Mouse (Mus musculus): ENCODE data around the gene Tns1.
"Not testable (repeated sequence)": the region's sequence is repeated elsewhere in the genome, so short reads cannot be mapped to it uniquely, and the experiment has no call there.

Tns1 gene

DNA sequence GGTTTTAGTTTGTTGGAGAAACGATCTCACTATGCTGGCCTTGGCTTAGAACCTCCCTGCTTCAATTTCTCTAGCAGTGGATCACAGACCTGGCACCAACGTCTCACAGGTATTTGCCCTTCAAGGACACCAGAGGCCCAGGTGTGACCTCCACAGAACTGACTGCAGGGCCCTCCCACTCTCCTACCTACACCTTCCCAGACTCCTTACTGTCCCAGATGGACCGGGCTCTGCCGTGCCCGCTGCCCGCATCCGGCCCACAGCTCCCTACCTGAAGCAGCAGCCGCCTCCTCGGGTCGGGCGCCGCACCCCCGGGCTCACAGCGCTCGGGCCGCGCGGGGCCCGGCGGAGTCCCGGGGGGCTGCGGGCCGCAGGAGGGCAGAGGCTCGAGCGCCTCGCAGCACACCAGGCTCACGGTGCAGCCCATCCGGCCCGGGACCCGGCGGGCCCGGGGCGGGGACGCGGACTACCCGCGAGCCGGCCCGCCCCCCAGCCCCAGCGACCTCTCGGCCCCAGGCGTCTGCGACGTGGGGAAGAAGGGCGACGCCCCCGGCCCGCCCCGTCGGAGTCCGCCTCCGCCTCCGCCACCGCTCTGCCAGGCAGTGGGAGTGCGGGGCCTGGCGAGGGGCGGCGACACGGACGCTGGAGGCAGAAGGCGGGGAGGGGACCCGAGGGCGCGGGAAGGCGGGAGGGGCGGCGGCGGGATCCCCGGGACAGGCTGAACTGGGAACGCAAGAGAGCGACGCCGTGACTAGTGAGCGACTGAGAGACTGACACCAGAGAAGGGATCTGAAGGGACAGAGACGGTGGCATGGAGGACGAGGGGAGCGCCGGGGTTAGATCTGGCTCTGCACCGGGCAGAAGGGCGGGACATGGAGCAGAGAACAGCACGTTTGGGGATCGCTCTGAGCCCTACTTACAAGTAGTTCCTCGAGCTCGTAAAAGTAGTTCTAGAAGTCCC lies at the start of gene Tns1:
Gene Tns1, minus strand, starts transcription at position 429 of the 961 bp plus-strand sequence.
- DNase-seq, result peak; percentile 64 to 77

DNA sequence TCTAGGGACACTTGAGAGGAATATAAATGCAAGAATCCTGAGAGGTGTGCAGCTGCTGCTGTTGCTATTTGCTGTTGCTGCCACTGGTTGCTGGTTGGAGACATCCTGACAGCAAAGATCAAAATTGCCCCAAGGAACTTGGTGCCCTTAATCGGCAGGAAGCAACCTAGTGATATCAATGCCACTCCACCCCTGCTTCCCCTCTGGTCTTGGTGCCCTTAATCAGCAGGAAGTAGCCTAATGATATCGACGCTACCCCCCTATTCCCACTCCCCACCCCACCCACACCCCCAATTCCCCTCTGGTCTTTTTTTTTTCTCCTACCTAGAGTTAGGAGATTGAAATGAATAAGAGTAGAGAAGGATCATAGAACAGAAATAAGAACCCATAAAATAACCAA lies 48.5 kb upstream of the Tns1 start:
- no peak for DNase-seq

DNA sequence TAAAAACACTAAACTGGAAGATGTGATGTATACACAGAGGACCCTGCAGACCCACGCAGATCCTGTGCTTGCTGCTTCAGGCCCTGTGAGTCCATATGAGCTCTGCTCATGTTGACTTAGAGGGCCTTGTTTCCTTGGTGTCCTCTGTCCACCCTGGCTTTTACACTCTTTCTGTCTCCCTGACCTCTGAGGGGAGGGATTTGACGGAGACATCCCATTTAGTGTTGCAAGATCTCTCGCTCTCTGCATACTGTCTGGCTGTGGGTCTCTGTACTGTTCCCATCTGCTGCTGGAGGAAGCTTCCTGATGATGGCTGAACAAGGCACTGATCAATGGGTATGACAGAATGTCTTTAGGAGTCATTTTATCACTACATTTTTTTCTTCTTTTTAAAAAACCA lies 45.5 kb upstream of the Tns1 start:
- DNase-seq, result no peak

DNA sequence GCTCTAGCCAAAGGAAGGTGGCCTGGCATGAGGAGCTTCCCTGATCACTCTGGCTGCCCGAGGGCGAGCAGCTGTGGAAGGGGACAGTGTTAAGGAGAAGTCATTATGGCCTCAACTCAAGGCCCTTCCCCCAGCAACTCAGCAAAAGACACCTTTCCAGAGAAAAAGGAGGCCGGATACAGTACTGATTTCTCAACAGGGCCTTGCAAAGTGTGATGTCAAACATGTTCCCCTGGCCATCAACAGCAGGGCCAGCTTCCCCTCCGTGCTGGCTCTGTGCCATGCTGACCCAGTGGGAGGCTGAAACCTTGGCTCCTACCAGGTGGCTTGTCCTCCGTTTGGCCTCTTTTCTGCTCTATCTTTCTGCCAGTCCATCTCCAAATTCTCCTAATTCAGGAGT lies 42.9 kb upstream of the Tns1 start:
- DNase-seq, result no peak

DNA sequence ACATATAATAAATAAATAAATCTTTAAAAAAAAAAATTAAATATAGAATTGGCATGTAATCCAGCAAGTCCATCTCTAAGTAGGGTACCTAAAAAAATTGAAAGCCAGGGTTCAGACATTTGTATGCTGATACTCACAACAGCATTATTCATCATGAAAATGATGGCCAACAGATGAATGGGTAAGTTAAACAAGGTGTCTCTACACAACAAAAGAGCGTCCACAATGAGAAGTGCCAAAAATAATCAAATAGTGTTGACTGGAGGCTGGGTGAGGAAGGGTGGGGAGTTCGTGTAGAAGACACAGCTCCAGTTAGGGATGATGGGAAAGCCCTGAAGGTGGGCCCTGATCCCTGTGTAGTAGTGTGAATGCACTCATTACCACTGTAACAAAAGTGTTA lies 35.8 kb upstream of the Tns1 start:
- no peak for DNase-seq

DNA sequence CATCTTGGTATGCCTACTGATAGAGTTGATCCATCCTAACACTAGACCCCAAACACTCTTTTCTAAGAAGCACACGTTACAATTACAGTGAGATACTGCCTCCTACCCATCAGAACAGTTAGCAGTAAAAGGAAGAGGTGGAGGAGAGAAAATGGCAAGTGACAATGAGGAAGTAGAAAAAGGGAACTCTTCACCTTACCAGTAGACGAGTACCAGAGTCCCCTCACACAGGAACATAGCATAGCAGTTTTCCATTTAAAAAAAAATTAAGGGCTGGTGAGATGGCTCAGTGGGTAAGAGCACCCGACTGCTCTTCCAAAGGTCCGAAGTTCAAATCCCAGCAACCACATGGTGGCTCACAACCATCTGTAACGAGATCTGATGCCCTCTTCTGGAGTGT lies 35.4 kb upstream of the Tns1 start:
- not testable (repeated sequence) for DNase-seq

DNA sequence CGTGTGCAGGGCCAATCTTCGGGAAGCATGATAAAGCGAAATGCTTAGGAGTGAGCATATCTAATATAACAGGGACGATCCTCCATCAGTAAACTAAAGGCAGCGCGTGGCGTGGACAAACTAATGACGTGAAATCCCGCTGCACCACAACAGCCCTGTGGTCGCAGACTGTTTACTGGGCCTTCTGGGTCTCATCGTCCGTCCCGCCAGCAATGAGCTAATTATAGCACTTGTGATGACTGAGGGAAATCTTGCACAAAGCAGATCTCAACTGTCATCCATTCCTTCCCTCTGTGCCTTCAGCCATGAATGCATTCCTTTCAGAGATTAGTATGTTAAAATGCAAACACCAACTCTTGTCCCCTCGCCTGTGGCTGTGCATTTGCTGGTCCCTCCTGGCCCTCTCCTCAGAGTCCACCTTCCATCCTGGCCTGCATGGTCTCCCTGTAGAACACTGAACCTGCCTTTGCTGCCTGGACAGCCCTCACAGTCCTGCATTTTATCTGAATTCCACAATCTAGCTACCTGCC lies 32.2 kb upstream of the Tns1 start:
- no peak for DNase-seq

DNA sequence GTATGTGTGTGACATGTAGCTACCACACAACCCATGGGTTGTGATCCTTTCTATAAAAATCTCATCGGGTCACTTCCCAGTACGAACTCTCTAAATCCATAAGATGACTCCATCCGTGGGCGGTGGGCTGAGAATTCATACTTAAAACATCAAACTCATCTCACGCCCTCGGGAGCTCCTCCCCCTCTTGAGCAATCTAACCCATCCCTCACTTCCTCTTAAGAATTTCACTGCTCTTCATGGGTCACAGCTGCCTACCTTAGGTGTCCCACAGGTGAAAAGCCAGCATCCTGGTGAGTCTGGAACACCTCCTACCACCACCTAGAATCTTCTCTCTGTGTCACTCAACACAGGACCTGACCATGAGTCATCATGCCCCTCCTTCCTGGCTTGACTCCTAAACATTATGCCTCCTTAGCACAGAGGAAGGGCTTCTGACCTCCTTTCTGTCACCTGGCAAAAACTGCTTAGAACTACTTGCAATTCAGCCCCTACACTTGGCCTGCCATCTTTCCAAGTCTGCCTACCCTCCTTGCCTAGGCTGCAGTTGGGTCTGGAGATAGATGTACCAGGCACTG lies 31.3 kb upstream of the Tns1 start:
- DNase-seq, result peak in 1 of 2 experiments; percentile 18

DNA sequence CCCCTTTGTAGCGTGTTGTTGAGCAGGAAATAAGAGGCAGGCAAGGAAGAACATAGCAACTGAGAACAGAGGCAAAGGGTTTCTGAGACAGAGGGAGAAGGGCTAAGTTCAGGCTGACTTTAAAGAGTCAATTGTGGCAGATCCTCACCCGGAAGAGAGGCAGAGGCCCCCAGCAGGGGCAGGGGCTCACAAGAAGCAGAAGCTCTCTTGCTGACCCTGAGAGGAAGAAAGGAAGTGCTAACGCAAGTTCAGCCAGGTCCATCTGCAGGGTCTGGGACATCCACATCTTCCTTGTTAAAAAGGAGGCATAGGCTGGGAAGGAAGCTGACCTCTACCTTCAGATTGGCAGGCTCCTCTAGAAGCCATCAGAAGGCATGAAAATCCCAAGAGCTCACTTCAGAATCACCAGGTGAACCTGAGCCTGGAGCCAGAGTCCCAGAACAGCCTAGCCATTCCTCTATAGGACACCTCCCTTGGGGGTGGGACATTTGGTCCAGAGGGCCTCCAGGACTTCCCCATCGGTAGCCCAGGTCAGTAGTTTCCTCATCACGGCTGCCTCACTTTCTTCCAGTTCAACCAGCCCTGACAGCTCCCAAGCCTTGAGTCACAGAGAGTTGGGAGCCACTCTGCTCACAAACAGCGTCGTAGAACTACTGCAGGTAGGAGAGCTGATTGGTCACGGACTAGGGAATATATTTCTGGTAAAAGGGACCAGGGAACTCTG lies 29.4 kb upstream of the Tns1 start, which contains the start of gene Cxcr2:
Gene Cxcr2, plus strand, starts transcription at position 529 of the 724 bp plus-strand sequence.
- DNase-seq, result no peak

DNA sequence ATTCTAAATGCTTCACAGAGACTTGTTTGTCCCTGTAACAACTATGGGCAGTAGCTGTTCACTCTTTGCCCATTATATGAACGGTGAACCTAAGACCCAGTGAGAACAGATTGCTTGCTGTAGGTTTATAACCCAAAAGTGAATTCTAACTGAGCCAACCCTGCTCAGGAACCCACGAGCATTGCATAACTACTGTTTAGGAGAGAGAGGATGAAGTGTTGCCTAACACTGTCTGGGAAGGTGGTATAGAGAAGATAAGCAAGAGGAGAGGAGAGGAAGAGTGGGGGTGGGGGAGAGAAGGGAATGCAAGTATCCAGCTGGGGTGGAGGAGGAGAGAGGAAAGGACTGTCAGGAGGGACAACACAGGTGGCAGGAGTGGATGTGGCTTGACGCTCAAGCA lies 26.8 kb upstream of the Tns1 start:
- DNase-seq, result no peak

DNA sequence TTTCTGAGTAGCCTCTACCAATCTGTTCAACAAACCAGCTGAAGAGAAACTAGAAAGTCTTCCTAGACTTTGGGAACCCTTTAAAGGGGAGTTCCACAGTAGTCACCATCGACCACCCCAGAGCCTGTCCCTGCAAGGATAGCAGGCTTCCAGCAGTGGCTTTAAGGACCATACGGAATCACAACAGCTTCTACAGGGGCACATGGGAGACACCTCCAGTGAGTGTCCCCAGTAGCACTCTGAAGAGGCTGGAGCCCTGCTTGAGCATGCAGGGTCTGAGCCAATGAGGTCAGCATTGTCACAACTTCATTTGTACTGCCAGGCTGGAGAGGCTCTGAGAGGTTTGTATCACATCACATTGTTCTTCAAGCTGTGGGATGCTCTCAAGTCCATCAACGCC lies 25.9 kb upstream of the Tns1 start:
- no peak for DNase-seq

DNA sequence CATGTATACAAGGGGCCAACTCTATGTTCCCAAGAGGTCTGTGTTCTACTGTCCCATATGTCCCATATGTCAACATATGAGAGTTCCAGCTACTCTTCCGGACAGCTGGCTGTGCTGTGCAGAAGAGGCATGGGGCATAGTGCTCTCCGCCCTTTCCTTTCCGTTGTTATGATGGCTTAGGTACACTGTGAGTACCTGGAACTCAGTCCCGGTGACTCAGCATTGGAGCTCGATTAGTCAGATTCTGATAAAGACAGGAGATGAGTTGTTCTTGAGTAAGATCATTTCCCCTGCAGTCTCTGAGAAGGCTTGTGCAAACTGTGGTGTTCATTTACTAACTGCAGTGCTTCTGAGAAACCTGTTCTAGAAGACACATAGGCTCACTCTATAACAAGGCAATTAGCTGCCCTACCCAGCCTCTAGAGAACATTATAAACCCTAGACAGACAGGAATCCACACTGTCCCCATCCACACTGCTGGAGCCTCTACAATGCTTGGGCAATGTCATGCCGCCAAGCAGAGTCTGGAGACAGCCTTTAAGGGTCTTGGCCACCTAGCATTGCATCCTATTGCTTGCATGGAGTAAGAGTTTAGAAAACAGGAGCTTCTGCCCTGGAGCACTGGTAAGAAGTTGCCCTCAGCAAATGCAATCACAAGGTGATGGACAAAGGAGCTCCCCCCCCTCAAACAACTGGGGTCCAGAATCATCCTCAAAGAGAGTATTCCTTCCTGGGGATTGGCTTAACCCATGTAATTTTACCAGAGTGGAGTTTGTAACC lies 25.0 kb upstream of the Tns1 start:
- DNase-seq, result no peak

DNA sequence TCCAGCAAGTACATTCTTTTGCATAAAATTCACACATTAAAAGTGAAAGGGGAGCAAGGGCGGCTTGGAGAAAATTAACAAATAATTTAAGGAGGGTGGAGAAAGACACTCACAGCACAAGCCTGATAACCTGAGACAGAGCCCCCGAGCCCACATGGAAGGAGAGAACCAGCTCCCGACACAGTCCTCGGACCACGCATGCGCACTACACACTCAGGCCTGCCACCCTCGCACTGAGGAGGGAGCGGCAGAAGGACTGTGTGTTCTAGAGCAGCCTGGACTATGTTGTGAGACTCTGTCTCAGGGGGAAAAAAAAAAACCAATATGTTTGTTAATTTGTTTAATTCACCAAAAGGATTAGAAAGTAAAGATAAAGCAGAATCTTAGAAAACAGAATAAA lies 17.5 kb upstream of the Tns1 start:
- DNase-seq, result no peak

DNA sequence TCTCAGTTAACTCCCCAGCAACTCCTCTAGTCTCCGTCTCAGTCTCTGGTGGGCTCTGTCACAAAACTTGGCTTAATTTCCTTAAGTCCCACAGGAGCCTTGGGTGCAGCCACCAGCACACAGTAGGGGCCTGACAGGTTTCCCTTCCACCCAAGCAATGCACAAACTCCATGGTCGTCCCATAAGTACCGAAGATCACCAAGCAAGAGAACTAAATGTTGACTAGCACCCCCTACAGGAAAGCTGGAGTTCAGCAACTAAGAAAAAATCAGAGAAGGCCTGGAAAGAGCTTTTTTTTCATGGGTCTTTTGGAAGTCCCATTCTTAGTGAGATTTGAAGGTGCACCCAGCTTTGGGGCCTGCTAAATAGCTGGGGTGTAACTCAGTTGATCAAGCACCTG lies 15.2 kb upstream of the Tns1 start:
- DNase-seq, result no peak

DNA sequence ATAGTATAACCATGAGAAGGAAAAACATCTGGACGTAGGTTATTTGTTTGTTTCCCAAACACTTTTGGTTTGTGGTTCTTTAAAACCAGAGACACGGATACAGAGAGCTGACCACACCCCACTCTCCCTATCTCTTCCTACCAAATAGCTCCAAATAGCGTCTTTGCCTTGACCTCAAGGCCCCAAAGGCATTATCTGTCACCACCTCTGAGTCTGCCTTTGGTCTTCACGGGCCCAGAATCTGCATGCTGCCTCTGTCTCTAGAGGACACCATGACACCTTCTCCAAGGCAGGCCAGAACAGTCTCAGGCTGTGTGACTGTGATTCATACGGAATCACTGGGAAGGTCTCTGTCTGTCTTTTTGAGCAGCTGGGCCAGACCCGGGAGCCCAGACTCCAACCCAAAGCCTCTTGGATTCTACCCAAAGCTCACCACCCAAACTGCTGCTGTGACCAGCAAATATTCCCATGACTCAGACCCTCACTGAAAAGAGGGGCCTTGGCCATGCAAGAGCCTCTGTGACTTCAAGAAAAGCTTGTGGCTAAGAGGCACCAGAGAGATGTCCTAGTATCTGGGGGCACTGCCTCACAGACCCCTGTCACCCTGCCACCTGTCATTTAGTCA lies 11.2 kb upstream of the Tns1 start:
- DNase-seq, result no peak

DNA sequence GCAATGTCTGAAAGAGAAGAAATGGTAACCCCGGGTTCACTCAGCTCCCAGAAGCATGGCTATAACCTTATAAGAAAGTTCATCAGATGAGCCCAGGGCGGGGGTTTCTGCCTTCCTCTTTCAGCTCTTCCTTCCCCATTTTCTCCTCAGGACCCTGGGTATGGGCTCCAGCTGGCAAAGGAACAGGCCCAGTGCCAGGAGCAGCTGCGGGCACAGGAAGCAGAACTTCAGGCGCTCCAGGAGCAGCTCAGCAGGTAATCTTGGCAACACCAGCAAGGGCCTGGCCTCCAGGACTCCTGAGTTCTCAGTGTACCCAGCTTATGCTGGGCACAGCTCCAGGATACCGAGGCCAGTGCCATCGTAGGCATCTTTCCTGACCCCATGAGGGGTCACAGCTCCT lies 9.7 kb upstream of the Tns1 start:
- DNase-seq, result peak; percentile 23 to 28

DNA sequence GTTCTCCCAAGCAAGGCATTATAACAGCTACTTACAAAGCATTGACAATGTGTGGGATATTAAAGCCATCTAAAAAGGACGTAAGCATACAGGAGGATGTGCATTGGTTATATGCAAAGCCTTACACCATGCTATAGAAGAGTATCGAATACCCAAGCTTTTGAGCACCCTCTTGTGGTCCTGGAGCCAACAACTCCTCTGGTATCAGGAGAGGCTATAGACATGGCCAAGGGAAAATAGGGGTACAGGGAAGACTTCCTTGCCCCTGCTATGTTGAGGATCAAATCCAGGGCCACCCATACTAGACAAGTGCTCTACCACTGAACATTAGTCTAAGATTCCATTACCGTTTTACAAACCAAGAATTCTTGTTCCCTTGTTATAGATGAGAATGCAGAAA lies 7.8 kb upstream of the Tns1 start:
- DNase-seq, result no peak

DNA sequence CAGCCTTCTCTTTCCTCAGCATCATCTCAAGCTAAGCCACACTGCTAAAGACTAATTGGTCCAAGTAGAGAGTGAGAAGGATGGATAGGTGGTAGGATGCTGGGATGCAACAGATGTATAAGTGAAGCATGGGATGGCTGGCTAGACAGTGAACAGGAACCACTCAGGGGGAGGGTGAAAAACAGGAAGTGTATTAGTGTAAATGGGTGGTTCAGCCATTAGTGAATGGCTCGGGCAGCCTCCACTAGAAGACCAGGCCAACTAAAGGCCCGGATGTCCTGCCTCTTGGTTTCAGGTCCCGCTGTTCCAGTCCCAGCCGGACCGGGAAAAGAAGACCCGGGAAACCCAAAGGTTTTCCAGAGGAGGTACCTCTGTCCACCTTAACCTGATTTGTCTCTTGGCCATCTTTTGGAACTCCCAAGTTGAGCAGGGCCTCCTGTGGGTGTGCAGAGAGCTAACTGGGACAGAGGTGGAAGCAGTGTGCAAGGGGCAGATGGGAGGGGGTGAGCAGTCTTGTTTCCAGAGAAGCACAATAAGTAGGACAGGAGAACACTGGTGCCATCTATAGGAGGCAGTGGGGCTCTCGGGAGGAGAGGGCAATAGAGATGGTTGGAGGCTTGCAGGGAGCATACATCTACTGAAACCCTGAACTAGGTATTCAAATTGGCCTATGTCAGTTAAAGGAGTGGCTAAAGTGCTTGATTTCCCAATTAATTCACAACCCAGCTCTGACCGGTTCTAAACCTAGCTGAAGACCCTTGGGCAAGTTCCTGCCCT lies 6.8 kb upstream of the Tns1 start:
- DNase-seq, result no peak

DNA sequence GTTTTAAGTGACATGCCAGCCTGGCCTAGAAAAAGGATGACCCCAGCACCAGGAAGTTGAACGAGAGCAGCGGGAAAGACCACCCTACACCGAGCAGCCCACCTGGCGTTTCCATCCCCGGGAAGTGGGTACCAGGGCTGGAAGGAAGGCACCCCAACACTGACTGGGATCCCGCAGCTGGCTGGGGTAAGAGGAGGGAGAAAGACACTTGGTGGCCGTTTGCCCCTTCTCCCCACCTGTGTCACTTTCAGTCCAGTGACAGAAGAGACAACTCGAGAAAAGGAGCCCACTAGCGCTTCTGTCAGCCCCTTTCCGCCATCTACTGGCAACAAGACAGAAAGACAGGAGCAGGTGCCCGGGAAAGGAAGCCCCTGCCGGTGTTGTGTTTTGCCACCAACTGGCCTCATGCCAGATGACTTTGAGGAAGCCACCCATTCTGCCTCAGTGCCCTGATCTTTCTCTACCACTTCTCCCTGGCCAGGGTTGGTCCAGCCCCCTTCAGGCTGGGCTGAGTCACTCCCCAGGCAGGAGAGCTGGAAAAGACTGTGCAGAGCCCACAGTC lies 823 bp upstream of the Tns1 start, which contains the start of gene Rufy4:
Gene Rufy4, plus strand, starts transcription at position 551 of the 562 bp plus-strand sequence.
- DNase-seq, result peak; percentile 82 to 86

DNA sequence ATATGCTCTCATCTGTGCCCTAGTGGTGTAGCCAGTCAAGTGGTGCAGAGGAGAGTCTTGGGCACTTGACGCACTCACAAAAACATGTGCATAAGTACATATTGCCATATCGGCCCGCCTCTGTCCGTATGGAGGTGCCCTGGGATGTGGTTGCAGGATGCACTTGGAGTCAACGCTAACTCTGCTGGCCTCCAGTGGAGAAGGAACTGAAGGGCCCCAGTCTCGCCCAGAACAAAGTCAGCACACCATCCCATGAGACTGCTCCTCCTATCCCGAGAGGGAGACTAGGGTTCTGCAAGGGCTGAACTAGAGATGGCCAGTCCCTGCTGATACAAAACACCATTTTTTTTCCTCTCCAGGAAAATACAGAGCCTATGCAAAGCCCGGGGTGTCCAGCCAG lies 1.0 kb downstream of the Tns1 start:
- DNase-seq, result no peak

Data from lung, adult 18-20 months (tissue).